Mouse (Mus musculus) heart, adult 8-10 months (tissue): ENCODE measurements around the gene Olfr866. TPM values are rescaled to one million over a fixed set of nuclear protein-coding genes. Genes with fewer than 3 reads are reported as not detected.

Source experiments
- DNase-seq: peaks from one replicate; pipeline ENCODE4 v3.0.0; 2022; ENCODE audit warnings: low spot score
- microRNA-seq: library from miRNA; unstranded; fragments of <30 nt; microRNA quantifications from one replicate; pipeline ENCODE4 v1.2.0, GENCODE M21; 2022
- total RNA-seq, 4 experiments: library from RNA; stranded (reverse); gene quantifications; 2 replicates each; pipeline ENCODE4 v1.2.4; 2022

Olfr866 gene
- total RNA-seq = not detected

DNA sequence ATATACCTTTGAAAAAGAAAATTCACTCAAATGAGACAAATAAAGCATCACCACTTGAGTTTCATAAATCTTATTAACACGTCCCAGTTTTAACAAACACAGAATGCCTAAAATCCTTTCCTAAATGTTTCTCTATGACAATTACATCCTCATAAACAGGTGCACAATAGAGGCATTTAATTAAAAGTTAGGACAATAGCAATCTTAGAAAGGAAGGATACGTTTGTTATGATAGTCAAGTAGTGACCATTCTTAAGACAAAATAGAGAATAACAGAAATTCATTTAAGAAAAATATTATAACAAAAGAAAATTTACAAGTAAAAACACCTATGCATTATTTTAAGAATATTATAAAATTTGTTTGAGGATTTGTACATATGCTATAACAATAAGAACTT is at the start of gene Olfr866:
Gene Olfr866, minus strand, starts transcription at position 101 of the 400 bp plus-strand sequence.
- DNase-seq = no peak

DNA sequence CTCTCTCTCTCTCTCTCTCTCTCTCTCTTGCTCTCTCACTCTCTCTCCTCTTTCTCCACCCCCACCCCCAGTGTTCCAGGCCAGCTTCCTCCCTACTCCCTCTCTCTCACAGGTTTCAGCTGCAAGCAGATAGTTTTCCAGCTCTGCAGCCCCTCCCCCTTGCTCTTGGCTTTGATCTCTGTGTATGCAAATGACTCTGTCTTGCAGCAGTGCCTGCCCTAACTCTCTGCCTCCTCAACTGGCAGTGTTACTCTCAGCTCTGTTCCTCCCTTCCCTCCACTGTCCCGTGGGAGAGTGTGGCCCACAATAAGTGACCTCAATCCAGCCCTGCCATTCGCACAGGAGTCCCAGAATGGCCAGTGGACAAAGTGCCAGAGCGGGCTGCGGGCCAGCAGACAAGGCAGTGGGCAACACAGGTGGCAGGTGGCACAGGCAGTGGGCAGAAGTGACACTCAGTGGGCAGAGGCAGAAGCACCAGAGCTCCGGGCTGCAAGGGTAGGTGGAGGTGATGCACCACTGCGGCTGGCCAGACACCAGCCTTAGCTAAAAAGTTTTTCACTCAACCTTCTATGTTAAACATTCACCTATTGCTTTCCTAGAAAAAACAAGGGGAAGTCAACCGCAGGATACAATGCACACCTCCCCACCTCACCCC is 45.8 kb upstream of the Olfr866 start:
- no peak for DNase-seq

GRCm38 (mm10) chr9:20071291-20071690 is 43.5 kb upstream of the Olfr866 start:
- no peak for DNase-seq

DNA sequence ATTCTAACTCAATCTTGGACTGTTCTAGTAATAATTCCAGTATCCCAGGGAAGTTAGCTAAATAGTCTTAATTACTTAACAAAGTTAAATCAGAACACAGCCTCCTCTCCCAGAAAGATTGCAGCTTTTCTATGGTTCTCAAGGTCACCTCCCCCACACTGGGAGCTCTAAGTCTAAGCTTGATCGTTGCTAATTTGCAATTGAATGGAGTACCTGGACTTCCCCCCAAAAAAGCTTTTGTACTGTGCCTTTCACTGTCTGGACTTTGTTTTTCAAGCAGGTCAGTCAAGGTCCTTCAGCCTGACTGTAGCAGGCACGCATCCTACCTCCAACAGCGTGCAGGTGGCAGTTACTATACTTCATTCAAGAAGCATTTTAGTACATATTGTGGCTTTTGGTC is 42.4 kb upstream of the Olfr866 start:
- no peak for DNase-seq

DNA sequence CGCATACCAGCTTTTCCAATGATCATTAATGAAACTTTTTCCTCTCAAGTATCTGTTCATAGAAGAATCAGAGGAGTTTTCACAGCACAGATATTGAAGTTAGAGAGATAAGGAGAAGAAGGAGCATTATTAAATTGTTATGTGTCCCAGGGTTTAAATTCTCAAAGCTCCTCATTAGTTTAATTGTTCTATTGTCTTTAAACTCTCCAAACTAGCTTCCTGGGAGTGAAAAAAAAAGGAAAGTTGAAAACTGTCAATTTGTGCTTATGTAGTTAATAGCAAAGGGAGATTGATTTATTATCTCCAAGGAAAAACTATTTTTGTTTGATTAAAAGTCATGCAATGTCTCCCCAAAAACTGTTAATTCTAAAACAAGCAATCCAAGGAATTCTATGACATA is 29.6 kb upstream of the Olfr866 start, which contains the start of gene Olfr867:
Gene Olfr867, minus strand, starts transcription at position 101 of the 400 bp plus-strand sequence.
- DNase-seq = no peak

GRCm38 (mm10) chr9:20047964-20048363 is 20.1 kb upstream of the Olfr866 start:
- DNase-seq = no peak

Small RNAs within 50 kb of the gene (microRNA-seq; reads per million reads assigned to microRNA genes)
- gene Gm26231 (not detected), gene Gm44395 (not detected)

Other genes with a start within 250 kb of the Olfr866 start
- not detected for gene Olfr58, start 247.8 kb downstream of the Olfr866 start, total RNA-seq
- gene Olfr859, start 223.1 kb downstream of the Olfr866 start, total RNA-seq = not detected
- not detected for gene Olfr860, start 178.3 kb downstream of the Olfr866 start, total RNA-seq
- not detected for gene Olfr862, start 140.0 kb downstream of the Olfr866 start, total RNA-seq
- under 1 TPM in 1 of 4 experiments, not detected in 3; 0.03 TPM for gene Olfr77, start 111.2 kb downstream of the Olfr866 start, total RNA-seq
- not detected for gene Olfr867, start 29.5 kb upstream of the Olfr866 start, total RNA-seq
- gene Olfr868, start 70.6 kb upstream of the Olfr866 start, total RNA-seq = not detected
- not detected for gene Olfr869, start 101.0 kb upstream of the Olfr866 start, total RNA-seq
- gene Olfr870, start 146.0 kb upstream of the Olfr866 start, total RNA-seq = not detected
- not detected for gene Olfr871, start 184.2 kb upstream of the Olfr866 start, total RNA-seq
- gene Olfr872, start 209.1 kb upstream of the Olfr866 start, total RNA-seq = not detected